Mouse (Mus musculus) cerebellum, adult 2 months (tissue): ENCODE measurements at regions not wholly inside any gene's neighbourhood (a gene's known extent, or its start where the extent isn't known, plus 50 kb on each side); places are given as distances from the start of the nearest gene placed in this dataset.

Experiments
- DNase-seq, 2 experiments: peaks; one replicate each; pipeline ENCODE4 v3.0.0; 2021
- H3K27ac ChIP-seq: fragments of 200-500 bp; 2 replicates; pipeline ENCODE4 v1.5.1; 2012; ENCODE audit warnings: low read length, control low read depth, inconsistent platforms; ENCODE audit not compliant: insufficient read depth
- H3K27me3 ChIP-seq: fragments of 200-500 bp; 2 replicates; pipeline ENCODE4 v1.6.1; 2012; ENCODE audit warnings: inconsistent platforms, mild to moderate bottlenecking, low read length, moderate library complexity; ENCODE audit not compliant: control insufficient read depth, insufficient read depth
- H3K4me1 ChIP-seq: fragments of 200-500 bp; 2 replicates; pipeline ENCODE4 v1.6.1; 2011; ENCODE audit warnings: low read length; ENCODE audit not compliant: control insufficient read depth, insufficient read depth
- H3K4me3 ChIP-seq: fragments of 200-500 bp; replicated peaks from 2 replicates; pipeline ENCODE3; 2011; ENCODE audit warnings: mild to moderate bottlenecking, low read depth, low read length, control low read depth; ENCODE audit not compliant: insufficient read depth
- CTCF ChIP-seq: fragments of 200-500 bp; IDR thresholded peaks from 2 replicates; pipeline ENCODE4 v1.5.1; 2011; ENCODE audit warnings: low read depth, mild to moderate bottlenecking, control low read depth, low read length, moderate library complexity, borderline replicate concordance; ENCODE audit not compliant: insufficient read depth
- POLR2A ChIP-seq: fragments of 200-500 bp; IDR thresholded peaks from 2 replicates; pipeline ENCODE4 v1.6.1; 2011; ENCODE audit warnings: low read length, control low read depth, borderline replicate concordance; ENCODE audit not compliant: insufficient read depth
- WGBS: fragments of 180-500 bp; shearing (Covaris S2); methylation state at CpG from one replicate; pipeline ENCODE4 v1.1.7; 2018; 5-methylcytosine and 5-hydroxymethylcytosine counted together

GRCm38 (mm10) chr11:8377301-8377700 is 287.0 kb downstream of the Tns3 start:
- Histone ChIP-seq H3K4me1 (no peaks in the 10 kb centered on the region), H3K4me3 (no peak overlapping the region), H3K27me3 (no peaks in the 10 kb centered on the region), H3K27ac (no peak overlapping the region)
- TF ChIP-seq CTCF (no peak), POLR2A (no peak)
- 93% methylated on average over 4 of the region's 4 CpGs for WGBS
- DNase-seq: no peak

- H3K4me3 ChIP-seq: no peak overlapping the region
- WGBS: 81% methylated on average over 1 of the region's 1 CpGs
- H3K27ac ChIP-seq: no peak overlapping the region
- no peak for DNase-seq
- no peaks in the 10 kb centered on the region for H3K4me1 ChIP-seq
- no peaks in the 10 kb centered on the region for H3K27me3 ChIP-seq
- no peak for TF ChIP-seq POLR2A
- TF ChIP-seq CTCF: no peak
These were observed 298.8 kb downstream of the Tns3 start for GRCm38 (mm10) chr11:8365545-8365944.

- no peak overlapping the region for H3K4me3 ChIP-seq
- no peaks in the 10 kb centered on the region for H3K27me3 ChIP-seq
- 50% methylated on average over 9 of the region's 9 CpGs for WGBS
- TF ChIP-seq POLR2A (no peak), CTCF (no peak)
- no peak for DNase-seq
- no peak overlapping the region for H3K27ac ChIP-seq
- H3K4me1 ChIP-seq: no peaks in the 10 kb centered on the region
These were observed 299.5 kb downstream of the Tns3 start for GRCm38 (mm10) chr11:8364703-8365433.

GRCm38 (mm10) chr11:8344938-8345337 is 319.4 kb downstream of the Tns3 start:
- TF ChIP-seq POLR2A: no peak
- TF ChIP-seq CTCF: no peak
- WGBS: 49% methylated on average over 14 of the region's 14 CpGs
- no peaks in the 10 kb centered on the region for H3K4me1 ChIP-seq

GRCm38 (mm10) chr11:8302347-8303188 is 361.8 kb downstream of the Tns3 start:
- Histone ChIP-seq H3K27ac (no peak overlapping the region), H3K4me3 (no peak overlapping the region), H3K27me3 (no peaks in the 10 kb centered on the region), H3K4me1 (peaks cover 4% of the 10 kb centered on the region; the same call in 1 of the 2 replicates)
- 43% methylated on average over 14 of the region's 14 CpGs for WGBS
- peak; percentile 32 to 38 for DNase-seq
- peak; percentile 56; the same call in 1 of the 2 replicates for TF ChIP-seq CTCF
- no peak for TF ChIP-seq POLR2A

More at GRCm38 (mm10) chr11:8344938-8345337, 319.4 kb downstream of the Tns3 start:
- DNase-seq: no peak
- Histone ChIP-seq H3K4me3 (no peak overlapping the region), H3K27me3 (no peaks in the 10 kb centered on the region), H3K27ac (no peak overlapping the region)

GRCm38 (mm10) chr11:8297462-8297861 is 366.9 kb downstream of the Tns3 start:
- WGBS: 72% methylated on average over 5 of the region's 5 CpGs
- DNase-seq: no peak
- no peak for TF ChIP-seq POLR2A
- TF ChIP-seq CTCF: no peak

GRCm38 (mm10) chr11:8293322-8294014 is 370.9 kb downstream of the Tns3 start:
- no peak for DNase-seq
- no peak overlapping the region for H3K4me3 ChIP-seq
- no peaks in the 10 kb centered on the region for H3K27me3 ChIP-seq
- 58% methylated on average over 6 of the region's 6 CpGs for WGBS
- TF ChIP-seq CTCF (no peak), POLR2A (no peak)
- H3K4me1 ChIP-seq: no peaks in the 10 kb centered on the region
- H3K27ac ChIP-seq: no peak overlapping the region

More at GRCm38 (mm10) chr11:8297462-8297861, 366.9 kb downstream of the Tns3 start:
- Histone ChIP-seq H3K27ac (no peak overlapping the region), H3K4me1 (peaks cover 2% of the 10 kb centered on the region; the same call in 1 of the 2 replicates), H3K4me3 (no peak overlapping the region), H3K27me3 (no peaks in the 10 kb centered on the region)
